Mouse (Mus musculus) hindbrain, embryonic 13.5 days (tissue): ENCODE measurements around the gene Armc10. TPM values are rescaled to one million over a fixed set of nuclear protein-coding genes. Genes with fewer than 3 reads are reported as not detected.

Experiments
- ATAC-seq: fragments of 200-750 bp; cut with Nextera tagmentation; 2 replicates; pipeline ENCODE4 v1.8.0; 2017; ENCODE audit warnings: moderate TSS enrichment; ENCODE audit not compliant: low FRiP score
- H3K27ac ChIP-seq: fragments of 300-500 bp; sonication (generic); 2 replicates; pipeline ENCODE4 v1.5.1; 2015; ENCODE audit warnings: inconsistent platforms, mild to moderate bottlenecking, moderate library complexity
- H3K27me3 ChIP-seq: fragments of 300-500 bp; sonication (generic); 2 replicates; pipeline ENCODE4 v1.6.1; 2015; ENCODE audit warnings: mild to moderate bottlenecking, inconsistent platforms
- H3K36me3 ChIP-seq: fragments of 300-500 bp; sonication (generic); 2 replicates; pipeline ENCODE4 v1.6.1; 2015; ENCODE audit warnings: mild to moderate bottlenecking, inconsistent platforms
- H3K4me1 ChIP-seq: fragments of 300-500 bp; sonication (generic); replicated peaks from 2 replicates; pipeline ENCODE4 v1.6.1; 2015; ENCODE audit warnings: inconsistent platforms
- H3K4me2 ChIP-seq: fragments of 300-500 bp; sonication (generic); 2 replicates; pipeline ENCODE4 v1.6.1; 2015; ENCODE audit warnings: inconsistent platforms, mild to moderate bottlenecking, moderate library complexity
- H3K4me3 ChIP-seq: fragments of 300-500 bp; sonication (generic); 2 replicates; pipeline ENCODE4 v1.5.1; 2015; ENCODE audit warnings: mild to moderate bottlenecking, inconsistent platforms
- H3K9ac ChIP-seq: fragments of 300-500 bp; sonication (generic); 2 replicates; pipeline ENCODE4 v1.6.1; 2015; ENCODE audit warnings: mild to moderate bottlenecking, inconsistent platforms
- H3K9me3 ChIP-seq: fragments of 300-500 bp; sonication (generic); 2 replicates; pipeline ENCODE4 v1.6.1; 2016; ENCODE audit warnings: inconsistent platforms
- WGBS: fragments of 180-500 bp; shearing (Covaris S2); methylation state at CpG from one replicate; pipeline ENCODE4 v1.1.7; 2015; 5-methylcytosine and 5-hydroxymethylcytosine counted together
- polyA plus RNA-seq: library from polyadenylated mRNA; unstranded; fragments of >200 nt; fragmentation: Nextera tagmentation; extraction: Ambion mirVana; gene quantifications from 2 replicates; pipeline ENCODE4 v1.2.1, GENCODE M21; 2015

Gene Armc10
- polyA plus RNA-seq, 1 experiment from 2014 or later = 63.1 TPM

DNA sequence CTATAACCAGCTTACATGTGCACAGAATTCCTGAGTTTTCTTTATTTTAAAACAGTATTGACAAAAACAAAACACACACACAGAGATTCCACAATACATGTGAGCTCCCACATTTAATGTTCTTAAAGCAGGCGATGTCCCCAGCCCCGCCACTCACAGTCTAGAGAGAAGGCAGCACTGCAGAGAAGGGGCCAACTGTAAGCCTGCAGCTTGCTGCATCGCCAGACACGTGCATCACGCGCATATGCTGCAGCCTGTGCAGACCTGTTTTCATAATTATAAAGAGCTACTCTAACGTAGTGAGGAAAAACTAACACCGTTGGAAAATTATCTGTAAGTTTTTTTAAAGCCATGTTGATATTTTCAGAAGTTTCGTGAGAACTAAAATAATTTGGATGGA, 28.1 kb downstream of the Armc10 start:
- H3K9ac ChIP-seq = no peak overlapping the region
- H3K4me2 ChIP-seq = peak overlapping the region; percentile 39; the same call in 1 of the 2 replicates
- H3K9me3 ChIP-seq = no peaks in the 10 kb centered on the region
- H3K4me3 ChIP-seq = no peak overlapping the region
- WGBS = 79% methylated on average over 9 of the region's 9 CpGs
- peaks cover 8% of the 10 kb centered on the region for H3K4me1 ChIP-seq
- no peak for ATAC-seq
- peaks cover 21% of the 10 kb centered on the region for H3K36me3 ChIP-seq
- no peaks in the 10 kb centered on the region for H3K27me3 ChIP-seq
- H3K27ac ChIP-seq = no peak overlapping the region

DNA sequence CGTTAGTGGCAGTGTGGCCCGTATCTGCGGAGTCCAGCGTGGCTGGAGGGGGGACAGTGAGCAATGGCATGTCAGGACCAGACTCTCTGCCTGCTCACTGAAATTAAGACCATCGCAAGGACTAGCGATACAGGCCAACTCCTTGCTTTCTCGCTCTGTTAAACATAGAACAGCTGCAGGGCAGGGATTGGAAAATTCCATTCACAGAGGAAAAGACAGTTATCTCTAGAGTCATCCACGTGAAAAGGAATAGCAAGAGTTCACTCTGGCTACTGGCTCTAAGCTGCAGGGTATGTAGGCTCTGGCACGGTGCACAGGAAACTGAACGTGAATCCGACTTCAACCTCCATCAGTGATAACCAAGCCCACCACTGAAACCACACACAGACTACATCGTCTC, 29.4 kb downstream of the Armc10 start:
- Histone ChIP-seq H3K9ac (no peak overlapping the region), H3K4me1 (peaks cover 8% of the 10 kb centered on the region), H3K36me3 (peaks cover 21% of the 10 kb centered on the region), H3K9me3 (no peaks in the 10 kb centered on the region), H3K4me3 (no peak overlapping the region), H3K27ac (no peak overlapping the region), H3K4me2 (no peak overlapping the region), H3K27me3 (no peaks in the 10 kb centered on the region)
- no peak for ATAC-seq
- WGBS = 85% methylated on average over 12 of the region's 12 CpGs

DNA sequence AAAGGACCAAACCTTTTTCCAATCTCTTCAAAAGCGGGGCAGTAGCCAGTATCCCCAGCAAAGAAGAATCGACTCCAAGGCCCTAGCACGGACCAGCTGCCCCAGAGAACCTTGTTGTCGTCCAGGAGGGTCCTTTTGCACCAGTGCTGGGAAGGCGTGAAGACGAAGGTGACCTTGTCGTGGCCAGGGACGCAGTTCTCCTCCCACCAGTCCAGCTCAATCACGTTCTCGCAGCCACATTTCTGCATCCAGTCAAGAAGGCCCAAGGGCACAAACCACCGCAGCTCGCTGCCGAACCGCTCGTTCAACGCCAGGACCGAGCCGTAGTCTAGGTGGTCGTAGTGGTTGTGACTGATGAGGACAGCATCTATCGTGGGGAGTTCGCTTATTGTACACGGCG, 29.9 kb downstream of the Armc10 start:
- Histone ChIP-seq H3K4me2 (no peak overlapping the region), H3K36me3 (peaks cover 21% of the 10 kb centered on the region), H3K27ac (no peak overlapping the region), H3K4me3 (no peak overlapping the region), H3K9me3 (no peaks in the 10 kb centered on the region), H3K9ac (no peak overlapping the region), H3K4me1 (peaks cover 8% of the 10 kb centered on the region), H3K27me3 (no peaks in the 10 kb centered on the region)
- WGBS = 96% methylated on average over 23 of the region's 23 CpGs
- ATAC-seq = no peak

DNA sequence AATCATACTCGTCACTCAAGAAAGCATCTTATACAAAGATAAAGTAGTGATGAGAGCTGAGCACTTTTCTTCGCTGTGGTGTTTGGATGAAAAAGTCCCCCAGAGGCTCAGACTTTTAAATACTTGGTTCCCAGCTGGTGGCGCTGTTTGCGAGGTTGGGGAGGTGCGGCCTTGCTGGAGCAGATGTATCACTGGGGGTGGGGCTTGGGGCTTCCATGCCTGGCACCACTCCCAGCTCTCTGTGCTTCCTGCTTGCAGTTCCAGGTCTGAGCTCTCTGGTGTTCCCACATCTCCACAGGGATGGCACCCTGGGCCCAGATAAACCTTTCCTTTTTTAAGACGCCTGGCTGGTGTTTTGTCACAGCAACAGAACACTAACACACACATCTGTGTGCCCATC, 32.3 kb downstream of the Armc10 start:
- Histone ChIP-seq H3K4me3 (no peak overlapping the region), H3K9me3 (no peaks in the 10 kb centered on the region), H3K4me2 (no peak overlapping the region), H3K27me3 (no peaks in the 10 kb centered on the region), H3K4me1 (peaks cover 8% of the 10 kb centered on the region), H3K9ac (no peak overlapping the region), H3K36me3 (peaks cover 21% of the 10 kb centered on the region), H3K27ac (no peak overlapping the region)
- no peak for ATAC-seq
- whole genome bisulfite sequencing = 95% methylated on average over 6 of the region's 6 CpGs

DNA sequence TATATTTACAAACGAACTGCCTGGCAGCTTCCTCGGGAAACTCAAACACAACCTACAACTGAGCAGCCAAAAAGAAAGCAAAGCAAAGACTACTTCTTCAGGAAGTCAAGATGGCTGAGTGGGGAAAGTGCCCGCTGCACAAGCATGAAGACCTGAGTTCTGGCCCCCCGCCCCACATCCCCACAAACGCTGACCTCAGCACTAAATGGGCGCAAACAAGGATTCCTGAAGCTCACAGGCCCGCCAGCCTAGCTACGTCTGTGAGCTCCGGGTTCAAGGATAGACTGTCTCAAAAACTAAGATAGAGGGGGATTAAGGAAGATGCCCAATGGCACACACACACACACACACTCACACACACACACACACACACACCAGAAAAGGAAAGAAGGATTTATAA, 32.8 kb downstream of the Armc10 start:
- no peak for ATAC-seq
- H3K27ac ChIP-seq = no peak overlapping the region
- H3K36me3 ChIP-seq = peaks cover 21% of the 10 kb centered on the region
- H3K4me3 ChIP-seq = no peak overlapping the region
- H3K4me1 ChIP-seq = peaks cover 5% of the 10 kb centered on the region
- 95% methylated on average over 9 of the region's 9 CpGs for WGBS
- no peaks in the 10 kb centered on the region for H3K27me3 ChIP-seq
- H3K4me2 ChIP-seq = no peak overlapping the region
- no peak overlapping the region for H3K9ac ChIP-seq
- no peaks in the 10 kb centered on the region for H3K9me3 ChIP-seq

DNA sequence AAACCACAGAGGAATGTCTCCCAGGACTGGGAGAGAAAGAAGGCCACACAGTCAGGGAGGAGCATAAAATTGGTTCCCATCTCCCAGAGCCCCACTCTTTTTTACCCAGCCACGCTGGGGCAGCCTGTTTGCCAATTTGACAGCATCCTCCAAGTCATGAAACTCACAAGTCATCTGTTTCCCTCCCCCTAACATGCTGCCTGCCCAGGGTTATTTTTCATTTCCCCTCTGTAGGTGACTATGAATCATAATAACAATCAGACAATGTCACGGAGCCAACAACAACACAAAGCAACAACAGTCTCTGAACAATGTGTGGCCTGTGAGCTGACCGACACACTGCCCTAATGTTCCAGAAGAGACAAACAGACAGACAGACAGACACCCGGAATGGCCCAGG, 34.4 kb downstream of the Armc10 start:
- Histone ChIP-seq H3K9ac (no peak overlapping the region), H3K27ac (no peak overlapping the region), H3K27me3 (no peaks in the 10 kb centered on the region), H3K4me1 (no peaks in the 10 kb centered on the region; the same call in 1 of the 2 replicates), H3K4me3 (no peak overlapping the region), H3K9me3 (no peaks in the 10 kb centered on the region), H3K4me2 (no peak overlapping the region), H3K36me3 (peaks cover 20% of the 10 kb centered on the region; the same call in 1 of the 2 replicates)
- WGBS = 63% methylated on average over 4 of the region's 4 CpGs
- ATAC-seq = no peak

DNA sequence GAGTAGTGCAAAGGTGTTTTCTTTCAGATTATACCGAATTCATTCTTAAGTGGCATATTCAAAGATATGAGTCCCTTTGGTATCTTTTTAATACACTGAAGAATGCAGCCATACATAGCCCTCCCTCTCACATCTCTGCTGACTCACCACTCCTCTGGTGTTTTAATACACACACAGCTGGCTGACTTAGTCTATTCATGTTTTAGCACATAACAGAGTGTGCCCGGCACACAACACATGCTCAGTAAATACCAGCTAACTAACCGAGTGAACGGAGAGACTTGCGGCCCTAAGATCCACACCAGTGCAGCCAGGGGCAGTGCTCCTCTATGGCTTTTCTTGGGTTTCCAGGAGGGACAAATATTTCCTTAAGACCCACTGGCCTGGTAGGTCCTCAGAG, 35.3 kb downstream of the Armc10 start:
- H3K27ac ChIP-seq = no peak overlapping the region
- H3K4me3 ChIP-seq = no peak overlapping the region
- H3K4me2 ChIP-seq = no peak overlapping the region
- H3K4me1 ChIP-seq = no peaks in the 10 kb centered on the region
- no peaks in the 10 kb centered on the region for H3K27me3 ChIP-seq
- peaks cover 12% of the 10 kb centered on the region; the same call in 1 of the 2 replicates for H3K36me3 ChIP-seq
- no peak for ATAC-seq
- H3K9ac ChIP-seq = no peak overlapping the region
- no peaks in the 10 kb centered on the region for H3K9me3 ChIP-seq
- WGBS = 91% methylated on average over 5 of the region's 5 CpGs

DNA sequence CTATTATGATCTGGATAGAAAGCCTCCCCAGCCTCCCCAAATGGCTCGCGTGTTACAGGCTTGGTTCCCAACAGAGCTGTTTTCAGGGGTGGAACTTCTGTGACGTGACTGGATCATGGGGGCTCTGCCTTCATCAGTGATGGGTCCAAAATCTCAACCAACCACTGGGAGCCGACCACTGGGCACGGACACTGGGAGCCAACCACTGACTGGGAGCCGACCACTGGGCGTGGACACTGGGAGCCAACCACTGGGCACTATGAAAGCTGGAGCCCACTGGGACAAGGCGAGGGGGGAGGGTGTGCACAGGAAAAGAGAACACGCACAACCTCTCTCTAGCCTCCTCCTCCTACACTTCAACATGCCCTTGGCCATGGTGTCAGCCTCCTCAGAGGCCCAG, 38.2 kb downstream of the Armc10 start:
- H3K4me3 ChIP-seq = no peak overlapping the region
- no peaks in the 10 kb centered on the region for H3K27me3 ChIP-seq
- H3K9ac ChIP-seq = no peak overlapping the region
- WGBS = 94% methylated on average over 9 of the region's 9 CpGs
- no peak for ATAC-seq
- H3K4me1 ChIP-seq = no peaks in the 10 kb centered on the region
- no peaks in the 10 kb centered on the region for H3K9me3 ChIP-seq
- no peak overlapping the region for H3K27ac ChIP-seq
- no peak overlapping the region for H3K4me2 ChIP-seq
- peaks cover 7% of the 10 kb centered on the region for H3K36me3 ChIP-seq

DNA sequence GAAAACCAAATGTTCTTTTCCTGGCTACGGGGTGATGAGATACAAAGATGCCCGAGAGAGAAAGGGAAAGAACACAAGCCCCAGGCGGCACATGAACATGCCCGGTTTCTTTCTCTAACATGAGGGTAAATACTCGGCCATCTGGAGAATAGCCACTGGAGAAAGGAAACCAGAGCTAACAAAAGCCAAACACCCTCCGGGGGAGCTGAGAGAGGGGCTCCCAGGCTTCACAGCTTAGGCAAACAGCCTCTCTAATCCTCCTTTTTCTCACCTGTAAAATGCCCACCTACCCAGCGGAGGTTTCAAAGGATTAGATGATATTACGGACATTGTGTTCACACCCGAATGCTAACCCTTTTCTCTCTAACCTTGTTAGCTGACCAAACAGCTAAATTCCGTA, 39.4 kb downstream of the Armc10 start:
- no peak overlapping the region for H3K4me2 ChIP-seq
- no peak overlapping the region for H3K9ac ChIP-seq
- no peaks in the 10 kb centered on the region for H3K27me3 ChIP-seq
- peaks cover 13% of the 10 kb centered on the region for H3K36me3 ChIP-seq
- no peak overlapping the region for H3K4me3 ChIP-seq
- no peak overlapping the region for H3K27ac ChIP-seq
- WGBS = 75% methylated on average over 10 of the region's 10 CpGs
- no peaks in the 10 kb centered on the region for H3K9me3 ChIP-seq
- no peak for ATAC-seq
- no peaks in the 10 kb centered on the region for H3K4me1 ChIP-seq

DNA sequence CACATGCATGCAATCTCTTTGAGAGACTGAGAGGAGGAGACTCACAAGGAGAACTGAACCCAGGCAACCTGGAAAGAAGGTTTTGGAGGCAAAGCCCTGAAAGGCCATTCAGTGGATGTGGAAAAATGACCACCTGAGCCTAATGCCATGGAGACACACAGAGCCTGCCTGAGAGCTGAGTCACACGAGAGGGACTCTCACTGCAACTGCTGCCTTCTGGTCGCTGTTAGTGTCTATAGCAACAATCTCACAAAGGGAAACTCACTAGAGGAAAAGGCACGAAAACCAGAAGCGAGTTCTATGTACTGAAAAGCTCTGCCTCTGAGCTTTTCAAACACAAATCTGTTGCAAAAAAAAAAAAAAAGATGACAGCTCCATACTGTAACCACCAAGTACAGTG, 41.4 kb downstream of the Armc10 start:
- no peak overlapping the region for H3K4me3 ChIP-seq
- H3K27ac ChIP-seq = no peak overlapping the region
- ATAC-seq = no peak
- no peaks in the 10 kb centered on the region for H3K9me3 ChIP-seq
- H3K4me1 ChIP-seq = no peaks in the 10 kb centered on the region
- no peak overlapping the region for H3K9ac ChIP-seq
- WGBS = 57% methylated on average over 4 of the region's 4 CpGs
- no peak overlapping the region for H3K4me2 ChIP-seq
- H3K36me3 ChIP-seq = peaks cover 13% of the 10 kb centered on the region
- no peaks in the 10 kb centered on the region for H3K27me3 ChIP-seq

DNA sequence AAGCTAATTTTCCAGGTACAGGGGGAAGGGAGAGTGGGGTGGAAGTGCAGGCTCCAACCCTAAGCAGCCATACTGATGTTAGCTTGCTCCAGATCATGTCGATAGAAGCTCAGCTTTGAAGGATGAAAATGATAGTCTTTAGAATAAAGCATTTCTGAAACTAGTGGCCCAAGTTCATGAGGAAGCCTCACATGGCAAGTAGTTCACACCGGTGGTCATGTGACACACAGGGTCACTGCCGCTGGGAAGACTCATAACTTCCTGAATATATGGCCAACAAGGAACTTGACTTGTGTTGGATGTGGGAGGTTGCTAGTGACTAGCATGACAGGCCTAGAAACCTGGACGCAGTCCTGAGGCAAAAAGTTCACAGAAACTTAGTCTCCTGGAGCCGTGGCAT, 46.6 kb downstream of the Armc10 start:
- no peak for ATAC-seq
- Histone ChIP-seq H3K9me3 (no peaks in the 10 kb centered on the region), H3K4me1 (no peaks in the 10 kb centered on the region), H3K4me3 (no peak overlapping the region), H3K36me3 (peaks cover 7% of the 10 kb centered on the region; the same call in 1 of the 2 replicates), H3K4me2 (no peak overlapping the region), H3K27me3 (no peaks in the 10 kb centered on the region), H3K27ac (no peak overlapping the region), H3K9ac (no peak overlapping the region)
- WGBS = 93% methylated on average over 5 of the region's 5 CpGs

DNA sequence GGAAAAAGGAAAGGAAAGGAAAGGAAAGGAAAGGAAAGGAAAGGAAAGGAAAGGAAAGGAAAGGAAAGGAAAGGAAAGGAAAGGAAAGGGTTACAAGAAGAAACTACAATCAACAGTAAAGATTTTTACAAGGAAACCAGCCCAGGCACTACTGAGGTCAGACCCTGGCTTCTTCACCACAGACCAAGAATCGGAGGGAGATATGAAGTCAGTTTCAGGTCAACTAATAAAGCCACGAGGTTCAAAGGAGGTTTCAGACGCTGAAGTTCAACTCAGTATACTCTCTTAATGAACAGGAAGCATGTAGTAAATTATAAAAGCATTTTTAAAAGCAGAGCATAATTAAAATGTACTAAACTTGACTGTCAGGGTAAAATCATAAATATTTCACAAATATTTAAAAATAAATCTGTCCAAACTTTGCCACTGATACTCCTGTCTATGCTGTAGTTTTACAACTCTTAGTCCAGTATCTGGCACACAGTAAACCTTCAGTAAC, 47.8 kb downstream of the Armc10 start:
- 82% methylated on average over 3 of the region's 3 CpGs for WGBS
- Histone ChIP-seq H3K27ac (no peak overlapping the region), H3K27me3 (no peaks in the 10 kb centered on the region), H3K4me2 (no peak overlapping the region), H3K9me3 (no peaks in the 10 kb centered on the region), H3K36me3 (peaks cover 7% of the 10 kb centered on the region; the same call in 1 of the 2 replicates), H3K4me1 (no peaks in the 10 kb centered on the region), H3K9ac (no peak overlapping the region), H3K4me3 (no peak overlapping the region)
- no peak for ATAC-seq

DNA sequence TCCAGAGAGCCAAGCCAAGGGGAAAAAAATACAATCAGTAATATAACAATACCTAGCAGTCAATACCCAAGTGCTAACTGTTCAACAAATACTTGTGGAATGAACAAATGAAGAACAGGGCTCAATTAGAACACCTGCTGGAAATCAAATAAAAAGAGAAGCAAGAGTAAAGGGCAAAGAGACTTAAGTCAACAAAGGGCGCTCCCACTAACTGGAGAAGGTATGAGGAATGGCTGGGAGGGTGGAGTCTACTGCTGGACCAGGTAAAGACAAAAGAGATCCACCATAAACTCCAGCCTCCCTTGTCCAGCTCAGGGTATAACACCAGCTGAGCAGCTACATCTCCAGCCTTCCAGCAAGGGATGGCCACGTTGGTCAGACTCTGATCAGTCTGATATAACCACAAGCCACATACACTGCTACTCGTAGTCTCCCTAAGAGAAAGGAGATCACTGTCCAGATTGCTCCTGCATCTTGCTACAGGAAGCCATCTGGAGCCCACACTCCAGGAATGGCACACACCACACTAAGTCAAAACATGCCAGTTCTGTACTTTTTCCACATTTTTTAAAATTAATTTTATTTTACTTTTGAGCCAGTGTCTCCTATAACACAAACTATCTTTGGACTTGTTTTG, 49.4 kb downstream of the Armc10 start:
- Histone ChIP-seq H3K4me2 (no peak overlapping the region), H3K9ac (no peak overlapping the region), H3K27me3 (no peaks in the 10 kb centered on the region), H3K27ac (no peak overlapping the region), H3K36me3 (no peaks in the 10 kb centered on the region), H3K4me1 (peaks cover 3% of the 10 kb centered on the region; the same call in 1 of the 2 replicates), H3K4me3 (no peak overlapping the region), H3K9me3 (no peaks in the 10 kb centered on the region)
- ATAC-seq = no peak; the same call in 1 of the 2 replicates
- 93% methylated on average over 3 of the region's 3 CpGs for WGBS
